Mouse (Mus musculus) E14TG2a.4 (cell line): ENCODE data around the gene Bms1.

Experiments used
- H3K27me3 ChIP-seq: 2 replicates; pipeline ENCODE4 v1.6.1; 2014; ENCODE audit warnings: low read length, control low read depth; ENCODE audit not compliant: insufficient read depth
- H3K36me3 ChIP-seq: 2 replicates; pipeline ENCODE4 v1.6.1; 2014; ENCODE audit warnings: low read length, control low read depth; ENCODE audit not compliant: insufficient read depth
- H3K4me1 ChIP-seq: replicated peaks from 2 replicates; pipeline ENCODE4 v1.6.1; 2014; ENCODE audit warnings: low read depth, low read length, control low read depth
- H3K4me3 ChIP-seq: replicated peaks from 2 replicates; pipeline ENCODE4 v1.5.1; 2014; ENCODE audit warnings: mild to moderate bottlenecking, low read length
- H3K9me3 ChIP-seq: 2 replicates; pipeline ENCODE4 v1.6.1; 2014; ENCODE audit warnings: low read length, control low read depth
- CTCF ChIP-seq: conservative IDR thresholded peaks from 2 replicates; pipeline ENCODE4 v1.5.1; 2014; ENCODE audit warnings: low read length
- NANOG ChIP-seq: IDR thresholded peaks from 2 replicates; pipeline ENCODE4 v1.6.1; 2014; ENCODE audit warnings: borderline replicate concordance, low read length, mixed read lengths
- POU5F1 ChIP-seq: IDR thresholded peaks from 2 replicates; pipeline ENCODE4 v1.6.1; 2014; ENCODE audit warnings: low read length, borderline replicate concordance

Gene Bms1

GRCm38 (mm10) chr6:118419050-118419920, at the start of gene Bms1:
Gene Bms1, minus strand, starts transcription at chr6:118419474.
- peaks cover 41% of the 10 kb centered on the region for H3K36me3 ChIP-seq
- TF ChIP-seq NANOG (no peak), CTCF (peak; percentile 63)
- peak within 1 kb of the TSS; percentile 100 for H3K4me3 ChIP-seq
- H3K27me3 ChIP-seq = peaks cover 10% of the 10 kb centered on the region; the same call in 1 of the 2 replicates
- H3K9me3 ChIP-seq = no peaks in the 10 kb centered on the region
- peaks cover 13% of the 10 kb centered on the region for H3K4me1 ChIP-seq

- no peak overlapping the region for H3K4me3 ChIP-seq
Observed at GRCm38 (mm10) chr6:118462069-118462705, 42.9 kb upstream of the Bms1 start.

GRCm38 (mm10) chr6:118457726-118458125, 38.5 kb upstream of the Bms1 start:
- Histone ChIP-seq H3K27me3 (peaks cover 29% of the 10 kb centered on the region), H3K9me3 (no peaks in the 10 kb centered on the region), H3K4me3 (no peak overlapping the region), H3K4me1 (peaks cover 10% of the 10 kb centered on the region; the same call in 1 of the 2 replicates), H3K36me3 (no peaks in the 10 kb centered on the region)
- TF ChIP-seq POU5F1 (no peak), NANOG (no peak), CTCF (no peak)

More at GRCm38 (mm10) chr6:118462069-118462705, 42.9 kb upstream of the Bms1 start:
- no peak for TF ChIP-seq CTCF
- TF ChIP-seq NANOG = no peak
- no peak for TF ChIP-seq POU5F1
- Histone ChIP-seq H3K9me3 (no peaks in the 10 kb centered on the region), H3K27me3 (peaks cover 15% of the 10 kb centered on the region), H3K36me3 (no peaks in the 10 kb centered on the region), H3K4me1 (no peaks in the 10 kb centered on the region)

GRCm38 (mm10) chr6:118455042-118455631, 35.9 kb upstream of the Bms1 start, which contains the start of gene Zfp248:
Gene Zfp248, minus strand, starts transcription at chr6:118455528.
- no peak for TF ChIP-seq CTCF
- no peak for TF ChIP-seq POU5F1
- no peak for TF ChIP-seq NANOG
- peak within 1 kb of the TSS; percentile 88 for H3K4me3 ChIP-seq
- H3K4me1 ChIP-seq = peaks cover 10% of the 10 kb centered on the region; the same call in 1 of the 2 replicates
- H3K36me3 ChIP-seq = no peaks in the 10 kb centered on the region
- H3K9me3 ChIP-seq = no peaks in the 10 kb centered on the region
- H3K27me3 ChIP-seq = peaks cover 33% of the 10 kb centered on the region

GRCm38 (mm10) chr6:118454452-118454851, 35.2 kb upstream of the Bms1 start:
- H3K9me3 ChIP-seq = no peaks in the 10 kb centered on the region
- H3K4me3 ChIP-seq = peak overlapping the region; percentile 88
- H3K27me3 ChIP-seq = peaks cover 33% of the 10 kb centered on the region
- TF ChIP-seq POU5F1 = no peak
- no peak for TF ChIP-seq NANOG
- no peak for TF ChIP-seq CTCF
- H3K36me3 ChIP-seq = no peaks in the 10 kb centered on the region
- H3K4me1 ChIP-seq = peaks cover 10% of the 10 kb centered on the region; the same call in 1 of the 2 replicates

- TF ChIP-seq POU5F1 (no peak), NANOG (no peak), CTCF (no peak)
- Histone ChIP-seq H3K4me3 (no peak overlapping the region), H3K36me3 (peaks cover 6% of the 10 kb centered on the region; the same call in 1 of the 2 replicates), H3K27me3 (no peaks in the 10 kb centered on the region), H3K4me1 (no peaks in the 10 kb centered on the region), H3K9me3 (no peaks in the 10 kb centered on the region)
Observed at GRCm38 (mm10) chr6:118431502-118431901, 12.2 kb upstream of the Bms1 start.

GRCm38 (mm10) chr6:118426666-118427065, 7.4 kb upstream of the Bms1 start:
- no peak for TF ChIP-seq CTCF
- TF ChIP-seq POU5F1 = no peak
- TF ChIP-seq NANOG = no peak
- Histone ChIP-seq H3K4me1 (no peaks in the 10 kb centered on the region), H3K27me3 (peaks cover 13% of the 10 kb centered on the region; the same call in 1 of the 2 replicates), H3K9me3 (no peaks in the 10 kb centered on the region), H3K4me3 (no peak overlapping the region), H3K36me3 (peaks cover 6% of the 10 kb centered on the region; the same call in 1 of the 2 replicates)

- no peak overlapping the region for H3K4me3 ChIP-seq
- H3K9me3 ChIP-seq = no peaks in the 10 kb centered on the region
- H3K36me3 ChIP-seq = peaks cover 91% of the 10 kb centered on the region
- peaks cover 11% of the 10 kb centered on the region; the same call in 1 of the 2 replicates for H3K4me1 ChIP-seq
- H3K27me3 ChIP-seq = no peaks in the 10 kb centered on the region
- TF ChIP-seq NANOG = no peak
- TF ChIP-seq POU5F1 = no peak
- no peak for TF ChIP-seq CTCF
Observed at GRCm38 (mm10) chr6:118410428-118410827, 8.8 kb downstream of the Bms1 start.
